ENCODE assay signal across 8 mouse cellular contexts in genomic region chr16:32689501-32689900, GRCm38 (mm10). TPM values are rescaled to one million over a fixed set of nuclear protein-coding genes. Genes with fewer than 3 reads are reported as not detected.
DNase-seq lines count a peak whose midpoint lies in the region; ATAC-seq and TF ChIP-seq lines count a peak whose summit lies in the region.

No protein-coding gene starts in this region.

- peak; percentile 68 for ATAC-seq in cerebellum, adult (ENCODE audit: insufficient number of reproducible peaks, low FRiP score, low TSS enrichment)

- H3K4me1 ChIP-seq in ES-Bruce4 (ENCODE audit: control insufficient read depth, insufficient read depth, low read length), result no peaks in the 10 kb centered on the region
- no peaks in the 10 kb centered on the region for H3K4me1 ChIP-seq in lung, adult 2 months (ENCODE audit: control insufficient read depth, insufficient read depth, low read length)

- H3K4me3 ChIP-seq in ES-Bruce4 (ENCODE audit: low read depth, low read length), result no peak overlapping the region
- no peak overlapping the region for H3K4me3 ChIP-seq in lung, adult 2 months (replicated peaks; ENCODE audit: extremely low read depth, low read depth, low read length)

- 6% methylated on average over 9 of the region's 9 CpGs for WGBS in lung, adult 2 months

- TF ChIP-seq POLR2A in ES-Bruce4 (IDR thresholded peaks at IDR 0.05; ENCODE audit: insufficient read depth, low read length), result no peak
- no peak for TF ChIP-seq POLR2A in lung, adult 2 months (IDR thresholded peaks at IDR 0.05; ENCODE audit: borderline replicate concordance, extremely low read depth, low read depth, low read length)

- peak overlapping the region; percentile 54; the same call in 1 of the 2 replicates for H3K9ac ChIP-seq in ES-Bruce4 (ENCODE audit: low read depth, poor library complexity, severe bottlenecking)

- H3K27ac ChIP-seq in ES-Bruce4 (ENCODE audit: insufficient read depth, low read length), result peak overlapping the region; percentile 58; the same call in 1 of the 2 replicates

- TF ChIP-seq EP300 in ES-Bruce4 (IDR thresholded peaks at IDR 0.05; ENCODE audit: insufficient read depth, low read depth, low read length), result no peak

- no peak for DNase-seq in cerebellum, adult 9-11 months
- peak; percentile 77 for DNase-seq in cerebellum, adult 9-10 months
- peak; percentile 73 for DNase-seq in gastrocnemius, postnatal 10 days
- DNase-seq in kidney, postnatal 14 days, result peak; percentile 74
- DNase-seq in lung, adult 2 months, result peak; percentile 62
- DNase-seq in right cerebral cortex, postnatal 14 days, result peak; percentile 68

- H3K27me3 ChIP-seq in ES-Bruce4 (ENCODE audit: control insufficient read depth, insufficient read depth, low read length, poor library complexity, severe bottlenecking), result no peaks in the 10 kb centered on the region

- TF ChIP-seq CTCF in ES-Bruce4 (IDR thresholded peaks at IDR 0.05; ENCODE audit: low read depth, low read length), result peak; percentile 17
- TF ChIP-seq CTCF in lung, adult 2 months (IDR thresholded peaks at IDR 0.05; ENCODE audit: insufficient read depth, low read length), result peak; percentile 59

- no peaks in the 10 kb centered on the region for H3K36me3 ChIP-seq in ES-Bruce4 (ENCODE audit: control insufficient read depth, insufficient read depth, low read length, poor library complexity, severe bottlenecking)

- H3K9me3 ChIP-seq in ES-Bruce4 (replicated peaks; ENCODE audit: control insufficient read depth, insufficient read depth, low read length, poor library complexity, severe bottlenecking), result no peaks in the 10 kb centered on the region

RNA-seq across cellular contexts. Expression of gene Tnk2, which starts 45.8 kb away (rescaled TPM):
- 37.6 and 42.4 TPM in 2 replicates for polyA plus RNA-seq in ES-Bruce4 (2011; ENCODE audit: insufficient read depth, insufficient read length, low read depth, missing spikeins)
- 10 to 100 TPM; 51.6 to 82.2 TPM for total RNA-seq in gastrocnemius, postnatal 10 days (2021)
- polyA plus RNA-seq in lung, adult 2 months (2012; rRNA removed), result 107 and 119 TPM in 2 replicates

RNA-seq across cellular contexts. Expression of gene Muc4, which starts 46.2 kb away (rescaled TPM):
- not detected in 2 replicates for polyA plus RNA-seq in ES-Bruce4 (2011; ENCODE audit: insufficient read depth, insufficient read length, low read depth, missing spikeins)
- total RNA-seq in gastrocnemius, postnatal 10 days (2021), result under 1 TPM; 0.07 to 0.47 TPM
- polyA plus RNA-seq in lung, adult 2 months (2012; rRNA removed), result 17.3 and 18.9 TPM in 2 replicates

Comparison
In these comparisons a context has a peak if more than half of its experiments do, and no peak if none do; other contexts are left out.
1. RNA of gene Muc4, which starts 46.2 kb away (polyA plus RNA-seq): 17.3 to 18.9 TPM in lung, adult 2 months; not detected in ES-Bruce4; every median in the first group is over 10 times any median in the second.